Mouse (Mus musculus) liver, embryonic 14.5 days (tissue): ENCODE results near the gene Ppcs.

Experiments
- CTCF ChIP-seq: IDR thresholded peaks from 2 replicates; pipeline ENCODE4 v1.5.1; 2016; ENCODE audit warnings: antibody characterized with exemption, low read depth, control low read depth
- EP300 ChIP-seq: IDR thresholded peaks from 2 replicates; pipeline ENCODE4 v1.6.1; 2016; ENCODE audit warnings: antibody characterized with exemption, low read depth

GRCm38 (mm10) chr4:119425077-119425476, 2.9 kb upstream of the Ppcs start:
- no peak; the same call in 1 of the 2 replicates for TF ChIP-seq CTCF
- TF ChIP-seq EP300, result peak; percentile 57
